Mouse (Mus musculus) yolk sac, embryonic 10.5 days (tissue): ENCODE data around the gene Shc2.
A peak's percentile ranks its signal among the peaks of the same experiment; 100 is the strongest.

Source experiments
- DNase-seq: peaks from one replicate; pipeline ENCODE4 v3.0.0-alpha.2; 2017; ENCODE audit warnings: low spot score

The Shc2 gene

DNA sequence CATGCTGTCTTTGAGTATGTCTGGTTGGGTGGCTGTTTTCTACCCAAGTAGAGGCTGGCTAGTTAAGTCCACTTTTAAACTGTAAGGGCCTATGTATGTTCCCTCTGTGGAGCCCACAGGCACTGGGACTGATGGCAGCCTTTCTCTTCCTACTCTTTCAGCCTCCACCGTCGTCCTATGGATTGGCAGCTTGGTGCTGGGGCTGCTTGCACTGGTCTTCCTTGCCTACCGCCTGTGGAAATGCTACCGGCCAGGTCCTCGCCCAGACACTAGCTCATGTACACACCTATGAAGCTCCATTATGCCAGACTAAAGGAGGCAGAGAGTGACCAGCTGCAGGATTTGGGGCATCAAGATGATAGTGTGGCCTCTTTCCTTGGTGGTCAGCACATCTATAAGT, 30.4 kb upstream of the Shc2 start:
- no peak for DNase-seq

DNA sequence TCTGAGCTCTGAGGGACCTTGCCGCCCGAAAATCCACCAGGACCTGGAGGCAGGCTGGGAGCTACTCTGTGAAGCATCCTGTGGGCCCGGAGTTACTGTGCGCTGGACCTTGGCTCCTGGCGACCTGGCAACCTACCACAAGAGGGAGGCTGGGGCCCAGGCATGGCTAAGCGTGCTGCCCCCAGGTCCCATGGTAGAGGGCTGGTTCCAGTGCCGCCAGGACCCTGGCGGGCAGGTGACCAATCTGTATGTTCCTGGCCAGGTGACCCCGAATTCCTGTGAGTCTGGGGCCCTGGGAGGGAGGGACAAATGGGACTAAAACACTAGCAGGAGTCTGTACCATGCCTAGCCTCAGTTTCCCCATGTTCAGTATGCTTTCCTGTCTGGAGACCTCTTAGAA, 28.8 kb upstream of the Shc2 start:
- no peak for DNase-seq

DNA sequence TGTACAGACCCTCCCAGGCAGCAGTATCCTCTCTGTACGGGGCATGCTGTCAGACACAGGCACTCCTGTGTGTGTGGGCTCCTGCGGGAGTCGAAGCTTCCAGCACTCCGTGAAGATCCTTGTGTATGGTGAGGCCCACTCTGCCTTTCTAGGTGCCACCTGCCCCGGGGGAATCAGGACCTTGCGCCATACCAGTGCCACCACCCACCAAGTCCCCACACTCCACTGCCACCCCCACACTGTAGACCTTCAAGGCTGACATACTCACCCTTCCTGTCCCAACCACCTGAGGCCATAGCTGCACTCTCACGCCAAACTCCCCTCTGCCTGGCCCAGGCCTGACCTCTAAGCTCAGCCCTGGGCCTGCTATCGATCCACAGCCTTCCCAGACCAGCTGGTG, 27.3 kb upstream of the Shc2 start:
- DNase-seq, result no peak

GRCm38 (mm10) chr10:79664131-79664665, 26.5 kb upstream of the Shc2 start, which contains the start of gene Madcam1:
Gene Madcam1, plus strand, starts transcription at chr10:79664559.
- peak; percentile 41 for DNase-seq

- DNase-seq, result no peak
Measured at GRCm38 (mm10) chr10:79661861-79662260, 24.1 kb upstream of the Shc2 start.

DNA sequence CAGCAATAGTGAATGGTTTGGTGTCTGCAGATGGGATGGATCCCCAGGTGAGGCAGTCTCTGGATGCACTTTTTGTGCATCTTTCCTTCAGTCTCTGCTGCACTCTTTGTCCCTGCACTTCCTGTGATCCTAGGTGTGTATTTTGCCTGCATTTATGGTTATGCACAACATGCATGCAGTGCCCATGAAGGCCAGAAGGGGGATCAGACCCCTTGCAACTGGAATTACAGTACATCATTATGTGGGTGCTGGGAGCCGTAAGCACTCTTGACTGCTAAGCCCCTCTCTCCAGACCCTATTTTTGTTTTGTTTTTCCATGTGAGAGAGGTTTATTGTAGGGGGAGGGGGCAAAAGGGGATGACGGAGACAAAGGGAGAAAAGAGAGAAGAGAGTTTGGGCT, 22.6 kb upstream of the Shc2 start:
- DNase-seq, result no peak

- no peak for DNase-seq
Measured at GRCm38 (mm10) chr10:79658829-79659228, 21.1 kb upstream of the Shc2 start.

DNA sequence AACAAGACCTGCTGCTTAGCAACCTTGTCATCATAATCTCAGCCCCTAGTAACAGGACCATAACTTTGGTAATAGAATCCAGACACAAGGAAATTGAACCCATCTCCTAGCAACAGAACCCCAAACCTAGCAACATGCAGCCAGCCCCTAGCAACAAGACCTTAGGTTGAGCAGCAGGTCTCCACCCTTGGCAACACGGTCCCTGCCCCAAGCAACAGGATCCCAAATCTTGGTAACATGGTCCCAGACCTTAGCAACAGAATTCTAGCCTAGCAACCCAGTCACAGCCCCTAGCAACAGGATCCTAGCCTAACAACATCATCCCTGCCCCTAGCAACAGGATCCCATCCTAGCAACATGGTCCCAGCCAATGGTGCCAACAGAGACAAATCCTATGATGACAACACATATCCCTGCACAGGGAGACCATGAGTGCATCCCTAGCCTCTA, 17.3 kb upstream of the Shc2 start:
- no peak for DNase-seq

DNA sequence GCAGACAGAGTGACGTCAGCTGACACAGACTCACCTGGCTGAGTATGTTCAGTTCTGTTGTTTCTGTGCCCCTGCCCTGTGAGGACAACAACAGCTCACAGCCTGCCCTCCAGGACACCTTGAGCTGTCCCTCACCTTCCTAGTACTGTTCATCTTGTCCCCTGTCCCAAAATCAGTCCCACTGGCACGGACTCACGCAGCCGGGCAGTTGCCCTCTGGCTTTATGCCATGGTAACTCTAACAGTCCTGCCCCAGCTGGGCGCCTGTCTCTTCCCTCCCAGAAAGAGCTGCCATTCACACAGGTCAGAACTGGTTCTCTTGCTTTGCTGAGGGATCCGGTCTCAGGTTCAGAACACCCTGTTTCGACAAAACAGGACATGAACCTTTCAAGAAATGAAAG, 15.1 kb upstream of the Shc2 start:
- DNase-seq, result no peak

DNA sequence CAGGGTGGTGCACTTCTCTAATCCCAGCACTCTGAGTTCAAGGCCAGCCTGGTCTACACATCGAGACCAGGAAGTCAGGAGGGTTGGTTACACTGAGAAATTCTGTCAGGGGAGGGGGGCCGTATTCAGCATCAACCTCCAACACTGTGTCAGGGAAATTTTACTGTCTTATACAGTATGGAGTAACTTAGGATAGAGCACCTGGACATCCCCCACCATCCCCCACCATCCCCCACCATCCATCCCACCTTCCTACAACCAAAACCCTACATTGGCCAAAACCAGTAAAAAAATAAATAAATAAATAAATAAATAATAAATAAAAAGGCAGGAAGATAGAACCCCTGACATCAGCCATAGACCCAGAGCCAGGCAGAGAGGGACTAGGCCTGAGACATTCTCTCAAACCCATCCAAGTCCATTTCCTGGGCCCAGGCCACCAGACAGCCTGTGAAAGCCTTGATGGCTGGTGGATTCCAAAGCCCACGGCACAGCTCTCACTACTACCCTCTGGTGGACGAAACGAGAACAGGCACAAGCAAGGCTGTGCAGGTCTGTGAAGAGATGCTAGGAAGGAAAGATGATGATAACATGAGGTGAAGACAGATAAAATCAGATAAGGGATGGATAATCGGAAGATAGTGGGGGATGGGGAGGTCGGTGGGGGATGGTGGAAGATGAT, 11.5 kb upstream of the Shc2 start:
- no peak for DNase-seq

GRCm38 (mm10) chr10:79645711-79646110, 8.0 kb upstream of the Shc2 start, which contains the start of gene Odf3l2:
Gene Odf3l2, minus strand, starts transcription at chr10:79645738.
- no peak for DNase-seq

DNA sequence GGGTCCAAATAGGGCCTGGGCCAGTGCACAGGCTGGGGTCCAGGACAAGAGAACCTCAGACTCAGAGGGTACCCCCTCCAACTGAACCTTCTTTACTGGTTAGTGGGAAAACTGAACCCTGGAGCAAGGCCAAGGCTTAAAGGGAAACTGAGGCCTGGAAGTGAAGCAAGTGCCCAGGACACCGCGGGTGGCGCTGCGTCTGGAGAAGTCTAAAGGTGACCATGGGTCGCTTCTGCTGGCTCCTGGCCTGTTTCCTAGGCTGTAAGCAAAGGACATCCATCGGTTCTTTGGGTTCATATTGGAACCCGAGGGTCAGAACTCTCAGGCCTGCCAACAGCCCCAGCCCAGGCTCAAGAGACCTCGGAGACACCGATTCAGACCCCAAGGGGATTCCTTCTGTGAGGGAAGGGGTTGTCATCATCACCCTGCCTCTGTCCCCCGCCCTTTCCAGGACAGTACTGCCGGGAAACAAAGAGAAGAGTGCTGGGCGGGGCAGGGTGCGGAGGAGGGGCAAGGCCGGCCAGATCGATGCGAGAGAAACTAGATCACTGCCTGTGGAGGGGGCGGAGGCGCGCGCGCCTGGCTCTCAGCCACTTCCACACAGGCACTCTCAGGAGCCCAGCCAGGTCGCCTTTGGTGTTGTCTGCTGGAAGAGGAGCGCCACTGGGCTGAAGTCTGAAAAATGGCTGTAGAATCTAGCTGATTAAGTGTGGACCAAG, 927 bp upstream of the Shc2 start:
- no peak for DNase-seq

DNA sequence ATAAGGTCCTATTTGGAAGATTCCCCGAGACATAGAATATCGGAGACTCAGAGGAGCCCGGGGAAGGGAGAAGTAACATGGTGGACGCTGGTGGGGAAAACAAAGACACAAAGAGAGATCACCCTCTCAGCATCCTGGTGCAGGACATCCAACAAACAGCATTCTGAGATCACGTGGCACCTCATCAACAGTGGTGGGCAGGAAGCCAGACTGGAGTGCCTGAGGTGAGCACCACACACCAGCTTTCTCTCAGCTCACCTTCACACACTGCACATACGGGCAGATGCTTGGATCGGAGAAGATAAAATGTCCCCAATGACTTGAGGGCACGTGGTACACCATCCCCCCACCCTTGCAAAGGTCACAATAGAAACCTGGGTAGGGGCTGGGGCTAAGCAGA, 1.4 kb downstream of the Shc2 start:
- DNase-seq, result no peak

- no peak for DNase-seq
Measured at GRCm38 (mm10) chr10:79633006-79633777, 4.5 kb downstream of the Shc2 start.

DNA sequence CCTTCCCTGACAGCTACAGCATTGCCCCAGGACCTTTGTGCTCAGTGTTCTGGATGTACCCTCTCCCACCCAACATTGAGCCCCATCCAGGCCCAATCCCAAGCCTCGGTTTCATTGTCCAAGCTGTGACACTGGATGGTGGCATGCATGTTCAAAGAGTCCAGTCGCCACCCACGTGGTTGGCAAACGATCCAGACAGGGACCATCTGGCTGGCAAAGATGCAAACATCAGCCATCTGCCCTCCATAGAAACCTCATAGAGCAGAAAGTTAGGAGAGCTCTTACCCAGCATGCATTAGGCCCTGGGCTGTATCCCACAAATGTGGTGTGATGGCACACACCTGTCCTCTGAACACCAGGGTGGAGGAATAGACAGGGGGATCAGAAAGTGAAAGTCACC, 6.3 kb downstream of the Shc2 start:
- DNase-seq, result no peak

GRCm38 (mm10) chr10:79628377-79628776, 9.3 kb downstream of the Shc2 start:
- DNase-seq, result no peak

DNA sequence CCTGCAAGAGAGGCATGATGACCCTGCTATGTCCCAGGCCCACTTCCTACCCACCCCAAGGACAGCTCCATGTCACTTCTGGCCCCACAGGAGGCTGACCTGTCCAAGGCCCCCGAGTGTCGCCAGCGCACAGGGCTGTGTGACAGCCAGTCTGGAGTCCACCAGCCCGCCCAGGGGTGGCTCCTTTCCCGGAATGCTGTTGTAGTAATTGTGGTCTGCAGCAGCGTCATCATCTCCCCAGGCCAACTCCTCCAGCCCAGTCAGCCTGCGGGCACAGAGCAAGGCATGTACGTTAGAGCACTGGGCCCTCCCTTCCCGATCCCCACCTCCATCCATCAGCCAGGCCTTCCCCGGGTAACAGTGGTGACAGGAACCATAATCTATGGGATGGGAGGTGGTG, 11.6 kb downstream of the Shc2 start:
- DNase-seq, result no peak

GRCm38 (mm10) chr10:79625398-79625797, 12.3 kb downstream of the Shc2 start:
- no peak for DNase-seq

GRCm38 (mm10) chr10:79623950-79624349, 13.8 kb downstream of the Shc2 start:
- no peak for DNase-seq

- no peak for DNase-seq
Measured at GRCm38 (mm10) chr10:79616376-79616775, 21.3 kb downstream of the Shc2 start.

- DNase-seq, result peak; percentile 80
Measured at GRCm38 (mm10) chr10:79615860-79616259, 21.9 kb downstream of the Shc2 start.

GRCm38 (mm10) chr10:79614305-79614643, 23.4 kb downstream of the Shc2 start:
- no peak for DNase-seq
